Mouse (Mus musculus): Measurements from ENCODE around the gene Rfk. TPM values are rescaled to one million over a fixed set of nuclear protein-coding genes. Genes with fewer than 3 reads are reported as not detected.

Gene Rfk
- polyA plus RNA-seq, 1 experiment from 2014 or later: 97.5 TPM

DNA sequence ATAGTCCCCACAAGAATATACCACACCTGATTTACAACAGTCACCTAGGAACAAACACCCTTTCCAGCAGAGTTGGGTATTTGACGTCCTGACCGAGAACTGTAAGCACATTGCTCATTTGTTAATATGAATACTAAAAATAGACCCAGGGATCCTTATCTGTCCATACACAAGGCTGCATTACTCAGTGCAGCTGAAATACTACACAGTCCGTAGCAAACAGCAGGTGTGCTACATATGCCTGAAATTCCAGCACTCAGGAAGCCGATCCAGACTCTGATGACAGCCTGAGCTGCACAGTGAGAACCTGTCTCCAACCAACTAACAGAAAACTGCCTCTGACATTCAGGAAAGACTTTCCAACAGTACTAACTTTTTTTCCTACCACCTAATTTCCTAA, 39.0 kb upstream of the Rfk start:
- no peak overlapping the region for H3K27ac ChIP-seq
- H3K9ac ChIP-seq (ENCODE audit: low read depth, low read length): no peak overlapping the region
- H3K4me3 ChIP-seq (replicated peaks; ENCODE audit: low read depth, low read length): no peak overlapping the region
- H3K27me3 ChIP-seq (ENCODE audit: insufficient read depth, low read length): no peaks in the 10 kb centered on the region
- 0 out of 2 replicates have a peak, but pooled peaks cover 8% of the 10 kb centered on the region for H3K4me1 ChIP-seq (replicated peaks; ENCODE audit: insufficient read depth, low read length)
- no peaks in the 10 kb centered on the region for H3K9me3 ChIP-seq (replicated peaks; ENCODE audit: low read length)
- ATAC-seq (replicated peaks; ENCODE audit: low FRiP score, low read depth) (no peak), DNase-seq (ENCODE audit: low spot score) (no peak)
- no peaks in the 10 kb centered on the region for H3K36me3 ChIP-seq (ENCODE audit: insufficient read depth, low read length)
- peak overlapping the region; percentile 82; the same call in 1 of the 2 replicates for H3K4me2 ChIP-seq (ENCODE audit: low read length)
- TF ChIP-seq CTCF (IDR thresholded peaks at IDR 0.05; ENCODE audit: low read depth): no peak
- WGBS: 52% methylated on average over 4 of the region's 4 CpGs

DNA sequence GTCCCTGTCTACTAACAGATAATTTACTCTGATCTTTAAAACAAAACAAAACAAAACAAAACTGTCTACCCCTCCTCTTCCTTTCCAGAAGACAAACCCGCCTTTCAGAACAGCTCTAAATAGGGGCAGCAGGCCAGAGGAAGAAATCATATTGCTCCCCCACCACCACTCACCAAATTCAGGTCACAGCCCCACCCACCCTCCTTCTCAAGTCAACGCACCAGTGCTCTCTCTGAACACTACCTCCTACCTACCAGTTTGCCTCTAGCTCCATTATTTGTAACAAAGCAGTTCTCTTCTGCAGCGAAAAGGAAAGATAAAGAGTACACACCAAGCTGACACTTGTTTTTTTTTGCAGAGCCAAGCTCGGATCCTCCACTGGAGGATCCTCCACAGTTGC, 38.5 kb upstream of the Rfk start:
- DNase-seq (ENCODE audit: low spot score): no peak
- TF ChIP-seq CTCF (IDR thresholded peaks at IDR 0.05; ENCODE audit: low read depth): no peak
- peak overlapping the region; percentile 82 for H3K4me2 ChIP-seq (ENCODE audit: low read length)
- no peaks in the 10 kb centered on the region for H3K9me3 ChIP-seq (replicated peaks; ENCODE audit: low read length)
- ATAC-seq (replicated peaks; ENCODE audit: low FRiP score, low read depth): no peak
- peak overlapping the region; percentile 51 for H3K4me3 ChIP-seq (replicated peaks; ENCODE audit: low read depth, low read length)
- no peaks in the 10 kb centered on the region for H3K27me3 ChIP-seq (ENCODE audit: insufficient read depth, low read length)
- no peak overlapping the region for H3K9ac ChIP-seq (ENCODE audit: low read depth, low read length)
- H3K36me3 ChIP-seq (ENCODE audit: insufficient read depth, low read length): no peaks in the 10 kb centered on the region
- 24% methylated on average over 4 of the region's 4 CpGs for WGBS
- H3K27ac ChIP-seq: no peak overlapping the region
- H3K4me1 ChIP-seq (replicated peaks; ENCODE audit: insufficient read depth, low read length): 0 out of 2 replicates have a peak, but pooled peaks cover 8% of the 10 kb centered on the region

DNA sequence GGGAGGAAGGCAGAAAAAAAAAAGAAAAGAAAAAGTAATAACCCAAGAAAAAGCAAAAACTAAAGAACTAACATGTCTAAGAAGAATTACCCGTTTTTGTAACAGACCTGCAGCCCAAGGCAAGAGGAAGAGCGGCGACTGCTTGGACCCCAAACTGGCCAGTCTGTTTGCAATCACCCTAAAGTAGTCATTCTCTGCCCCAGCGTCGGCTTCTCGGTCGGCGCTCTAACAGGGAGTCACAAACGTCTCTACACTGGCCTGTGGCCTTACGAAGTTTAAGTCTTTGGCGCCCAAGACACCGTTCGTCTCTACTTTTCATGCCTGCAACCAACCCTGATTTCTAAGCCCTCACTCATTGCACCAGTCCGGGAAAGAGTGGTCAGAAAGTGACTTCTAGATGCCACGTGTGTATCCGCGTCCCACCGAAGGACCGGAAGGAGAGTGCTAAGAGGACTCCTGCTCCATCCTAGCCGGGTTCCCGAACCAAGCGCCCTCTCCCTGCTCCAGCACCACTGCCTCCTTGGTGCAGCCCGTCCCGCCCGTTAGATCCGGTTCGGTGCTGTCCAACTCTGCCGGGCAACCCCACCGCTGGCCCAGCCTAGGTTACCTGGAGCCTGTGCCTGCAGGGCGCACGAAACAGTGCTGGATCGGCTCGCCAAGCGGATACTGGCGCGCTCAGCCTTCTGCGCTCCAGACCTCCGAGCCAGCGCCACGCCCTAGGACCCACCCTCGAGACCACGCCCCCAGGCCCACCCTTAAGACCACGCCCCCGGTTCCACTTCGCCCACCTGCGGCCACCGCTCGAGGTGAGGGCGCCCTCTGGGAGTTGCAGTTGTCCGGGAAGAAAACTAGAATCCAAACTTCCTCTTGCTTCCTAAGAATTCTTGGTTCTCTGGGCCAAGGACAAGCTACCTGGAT, 37.6 kb upstream of the Rfk start:
- under 1% methylated on average over 50 of the region's 50 CpGs for WGBS

DNA sequence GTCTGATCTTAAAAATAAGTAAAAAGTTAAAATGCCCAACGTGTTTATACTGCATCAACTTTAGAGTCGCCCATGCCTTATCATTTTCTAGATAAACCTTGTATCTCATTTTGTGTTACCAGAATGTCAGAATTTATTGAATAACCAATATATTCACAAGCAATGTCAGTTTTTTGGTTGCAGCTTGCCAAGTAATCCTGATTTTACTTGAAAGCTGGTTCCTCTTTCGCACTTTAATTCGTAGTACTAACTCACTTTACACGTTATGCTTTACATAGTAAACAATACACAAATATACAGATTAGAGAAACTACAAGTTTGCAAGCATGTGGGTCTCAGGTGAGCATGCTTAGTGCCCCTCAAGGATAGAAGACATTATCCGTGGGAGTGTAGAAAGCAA, 36.9 kb upstream of the Rfk start:
- Histone ChIP-seq H3K27me3 (ENCODE audit: insufficient read depth, low read length) (no peaks in the 10 kb centered on the region), H3K9ac (ENCODE audit: low read depth, low read length) (no peak overlapping the region), H3K4me2 (ENCODE audit: low read length) (peak overlapping the region; percentile 82), H3K9me3 (replicated peaks; ENCODE audit: low read length) (no peaks in the 10 kb centered on the region), H3K27ac (no peak overlapping the region), H3K36me3 (ENCODE audit: insufficient read depth, low read length) (no peaks in the 10 kb centered on the region), H3K4me1 (replicated peaks; ENCODE audit: insufficient read depth, low read length) (0 out of 2 replicates have a peak, but pooled peaks cover 8% of the 10 kb centered on the region), H3K4me3 (replicated peaks; ENCODE audit: low read depth, low read length) (0 out of 2 replicates have a peak overlapping the region, but pooled peaks have one; percentile 51)
- DNase-seq (ENCODE audit: low spot score): no peak
- no peak for TF ChIP-seq CTCF (IDR thresholded peaks at IDR 0.05; ENCODE audit: low read depth)
- 69% methylated on average over 6 of the region's 6 CpGs for WGBS
- no peak for ATAC-seq (replicated peaks; ENCODE audit: low FRiP score, low read depth)

More for the DNA sequence above, 37.6 kb upstream of the Rfk start:
- peak overlapping the region; percentile 82 for H3K4me2 ChIP-seq (ENCODE audit: low read length)
- TF ChIP-seq CTCF (IDR thresholded peaks at IDR 0.05; ENCODE audit: low read depth): peak; percentile 64
- H3K27ac ChIP-seq: no peak overlapping the region
- ATAC-seq (replicated peaks; ENCODE audit: low FRiP score, low read depth) (peak; percentile 91), DNase-seq (ENCODE audit: low spot score) (peak; percentile 84)
- H3K9ac ChIP-seq (ENCODE audit: low read depth, low read length): 0 out of 2 replicates have a peak overlapping the region, but pooled peaks have one; percentile 41
- 0 out of 2 replicates have a peak, but pooled peaks cover 8% of the 10 kb centered on the region for H3K4me1 ChIP-seq (replicated peaks; ENCODE audit: insufficient read depth, low read length)
- no peaks in the 10 kb centered on the region for H3K36me3 ChIP-seq (ENCODE audit: insufficient read depth, low read length)
- peak overlapping the region; percentile 51 for H3K4me3 ChIP-seq (replicated peaks; ENCODE audit: low read depth, low read length)
- no peaks in the 10 kb centered on the region for H3K27me3 ChIP-seq (ENCODE audit: insufficient read depth, low read length)
- no peaks in the 10 kb centered on the region for H3K9me3 ChIP-seq (replicated peaks; ENCODE audit: low read length)

DNA sequence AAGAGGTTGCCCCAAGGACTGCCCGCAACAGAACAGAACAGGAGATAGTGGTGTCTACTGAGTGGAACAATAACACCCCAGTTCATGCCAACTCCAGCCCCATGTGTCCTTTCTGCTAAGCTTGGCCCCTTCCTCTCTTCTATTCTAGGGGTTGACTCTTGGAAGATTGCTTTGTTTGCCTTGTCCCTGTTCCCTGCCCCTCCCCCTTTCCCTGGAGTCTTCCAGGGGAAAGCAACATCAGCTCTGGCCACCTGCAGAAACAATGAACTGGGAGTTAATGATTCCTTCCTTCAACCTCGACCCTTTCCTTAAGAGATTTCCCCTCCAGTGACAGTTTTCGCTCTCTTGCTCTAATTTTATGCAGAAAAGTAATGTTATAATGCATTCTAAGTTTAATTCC, 36.5 kb upstream of the Rfk start:
- Histone ChIP-seq H3K27ac (no peak overlapping the region), H3K9ac (ENCODE audit: low read depth, low read length) (no peak overlapping the region), H3K9me3 (replicated peaks; ENCODE audit: low read length) (no peaks in the 10 kb centered on the region), H3K36me3 (ENCODE audit: insufficient read depth, low read length) (no peaks in the 10 kb centered on the region), H3K4me1 (replicated peaks; ENCODE audit: insufficient read depth, low read length) (0 out of 2 replicates have a peak, but pooled peaks cover 8% of the 10 kb centered on the region), H3K4me3 (replicated peaks; ENCODE audit: low read depth, low read length) (no peak overlapping the region), H3K4me2 (ENCODE audit: low read length) (no peak overlapping the region), H3K27me3 (ENCODE audit: insufficient read depth, low read length) (no peaks in the 10 kb centered on the region)
- no peak for TF ChIP-seq CTCF (IDR thresholded peaks at IDR 0.05; ENCODE audit: low read depth)
- 53% methylated on average over 3 of the region's 3 CpGs for WGBS
- DNase-seq (ENCODE audit: low spot score): no peak
- peak; percentile 30; the same call in 1 of the 2 replicates for ATAC-seq (replicated peaks; ENCODE audit: low FRiP score, low read depth)

DNA sequence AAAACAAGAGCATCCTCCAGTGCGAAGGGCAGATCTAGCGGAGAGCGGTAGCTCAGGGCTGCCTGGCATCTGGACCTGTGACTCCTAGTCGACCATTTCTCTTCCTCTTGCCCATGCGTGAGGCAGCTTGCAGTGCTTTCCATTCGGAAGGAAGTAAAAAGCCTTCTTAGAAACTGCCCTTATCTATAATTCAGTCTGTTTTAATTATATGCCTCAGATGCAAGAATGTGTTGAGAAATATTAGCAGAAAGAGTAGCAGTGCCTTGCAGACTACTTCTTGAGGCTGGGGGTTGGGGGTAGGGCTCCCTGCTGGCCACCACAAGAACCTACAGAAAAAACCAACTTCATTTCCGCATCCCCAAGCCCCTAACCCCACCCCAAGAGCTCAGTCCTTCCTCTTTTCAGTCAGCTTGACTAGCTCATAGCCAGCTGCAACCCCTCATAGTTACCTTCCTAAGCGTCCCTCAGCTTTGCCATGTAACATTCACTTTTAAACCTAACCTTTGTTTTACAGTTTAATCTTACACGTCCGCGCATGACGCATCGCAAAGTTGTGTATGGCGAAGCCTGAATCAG, 34.4 kb upstream of the Rfk start:
- Histone ChIP-seq H3K27me3 (ENCODE audit: insufficient read depth, low read length) (no peaks in the 10 kb centered on the region), H3K4me2 (ENCODE audit: low read length) (no peak overlapping the region), H3K9ac (ENCODE audit: low read depth, low read length) (no peak overlapping the region), H3K9me3 (replicated peaks; ENCODE audit: low read length) (no peaks in the 10 kb centered on the region), H3K4me1 (replicated peaks; ENCODE audit: insufficient read depth, low read length) (0 out of 2 replicates have a peak, but pooled peaks cover 8% of the 10 kb centered on the region), H3K36me3 (ENCODE audit: insufficient read depth, low read length) (no peaks in the 10 kb centered on the region), H3K27ac (no peak overlapping the region), H3K4me3 (replicated peaks; ENCODE audit: low read depth, low read length) (no peak overlapping the region)
- 79% methylated on average over 14 of the region's 14 CpGs for whole genome bisulfite sequencing
- ATAC-seq (replicated peaks; ENCODE audit: low FRiP score, low read depth): no peak
- no peak for TF ChIP-seq CTCF (IDR thresholded peaks at IDR 0.05; ENCODE audit: low read depth)
- DNase-seq (ENCODE audit: low spot score): no peak

Data from kidney, postnatal 0 days (tissue).